8 mouse cellular contexts compared by ENCODE assay signal in genomic region chr8:105702001-105702401, GRCm38 (mm10). TPM values are rescaled to one million over a fixed set of nuclear protein-coding genes. Genes with fewer than 3 reads are reported as not detected.
DNase-seq lines count a peak whose midpoint lies in the region; ATAC-seq and TF ChIP-seq lines count a peak whose summit lies in the region.

No protein-coding gene starts in this region.

- peak overlapping the region; percentile 54 for H3K4me3 ChIP-seq in spleen, adult 2 months (ENCODE audit: extremely low read depth, insufficient read depth, insufficient read length)
- peak overlapping the region; percentile 82 for H3K4me3 ChIP-seq in hindbrain, embryonic 16.5 days (ENCODE audit: low read length)
- H3K4me3 ChIP-seq in neural tube, embryonic 12.5 days = peak overlapping the region; percentile 49

- peak overlapping the region; percentile 80 for H3K9ac ChIP-seq in hindbrain, embryonic 16.5 days (ENCODE audit: low read depth, low read length)
- peak overlapping the region; percentile 53 for H3K9ac ChIP-seq in neural tube, embryonic 12.5 days

- peaks cover 10% of the 10 kb centered on the region; the same call in 1 of the 2 replicates for H3K4me1 ChIP-seq in spleen, adult 2 months (ENCODE audit: control insufficient read depth, insufficient read depth, insufficient read length)
- peaks cover 28% of the 10 kb centered on the region for H3K4me1 ChIP-seq in hindbrain, embryonic 16.5 days (ENCODE audit: control insufficient read depth, insufficient read depth, low read depth, low read length)
- H3K4me1 ChIP-seq in neural tube, embryonic 12.5 days = peaks cover 33% of the 10 kb centered on the region

- no peaks in the 10 kb centered on the region for H3K9me3 ChIP-seq in hindbrain, embryonic 16.5 days (ENCODE audit: control insufficient read depth, low read length)
- H3K9me3 ChIP-seq in neural tube, embryonic 12.5 days = no peaks in the 10 kb centered on the region

- no peak for TF ChIP-seq CTCF in spleen, adult 2 months (IDR thresholded peaks at IDR 0.05; ENCODE audit: extremely low read depth, insufficient read depth, insufficient read length, insufficient replicate concordance)

- peak overlapping the region; percentile 69; the same call in 1 of the 2 replicates for H3K27ac ChIP-seq in spleen, adult 2 months (ENCODE audit: insufficient read depth, low read length)
- H3K27ac ChIP-seq in hindbrain, embryonic 16.5 days (ENCODE audit: low read depth, low read length) = peak overlapping the region; percentile 95
- H3K27ac ChIP-seq in neural tube, embryonic 12.5 days = peak overlapping the region; percentile 44; the same call in 1 of the 2 replicates

- no peak for TF ChIP-seq POLR2A in spleen, adult 2 months (IDR thresholded peaks at IDR 0.05; ENCODE audit: low read depth, low read length)

- peaks cover 20% of the 10 kb centered on the region for H3K36me3 ChIP-seq in spleen, adult 2 months (ENCODE audit: control insufficient read depth, insufficient read depth, low read length)
- H3K36me3 ChIP-seq in hindbrain, embryonic 16.5 days (ENCODE audit: control insufficient read depth, insufficient read depth, low read length) = peaks cover 27% of the 10 kb centered on the region
- peaks cover 36% of the 10 kb centered on the region for H3K36me3 ChIP-seq in neural tube, embryonic 12.5 days

- DNase-seq in cerebellum, adult 11-12 months = peak; percentile 70
- no peak for DNase-seq in cerebellum, adult 9-11 months
- DNase-seq in spleen, adult 2 months (ENCODE audit: low read depth in 1 of 2, low spot score in 2 of 2) = no peak
- DNase-seq in spleen, postnatal 36 days (ENCODE audit: low spot score in 2 of 2) = no peak
- DNase-seq in left cerebral cortex, postnatal 25 days (ENCODE audit: low spot score in 2 of 2) = no peak
- DNase-seq in yolk sac, embryonic 10.5 days (ENCODE audit: low spot score) = no peak

- no peaks in the 10 kb centered on the region for H3K27me3 ChIP-seq in spleen, adult 2 months (ENCODE audit: control insufficient read depth, insufficient read depth, low read length)
- no peaks in the 10 kb centered on the region for H3K27me3 ChIP-seq in hindbrain, embryonic 16.5 days (replicated peaks; ENCODE audit: control insufficient read depth, insufficient read depth, low read length)
- no peaks in the 10 kb centered on the region for H3K27me3 ChIP-seq in neural tube, embryonic 12.5 days (replicated peaks)

- peak; percentile 10 for ATAC-seq in hindbrain, embryonic 16.5 days
- ATAC-seq in neural tube, embryonic 12.5 days (ENCODE audit: low FRiP score, low read depth) = peak; percentile 21

- intact Hi-C loops in left cerebral cortex, postnatal 25 days (cut with DNase I) = loop anchor here (5.0 kb wide), 1 partner anchor 65 kb away; the partner anchor contains the start of genes Agrp and Ctcf

- WGBS in spleen, adult 2 months = 83% methylated on average over 18 of the region's 18 CpGs
- 32% methylated on average over 18 of the region's 18 CpGs for WGBS in hindbrain, embryonic 16.5 days
- 40% methylated on average over 18 of the region's 18 CpGs for WGBS in neural tube, embryonic 12.5 days

- H3K4me2 ChIP-seq in hindbrain, embryonic 16.5 days (ENCODE audit: low read length) = peak overlapping the region; percentile 98
- peak overlapping the region; percentile 96 for H3K4me2 ChIP-seq in neural tube, embryonic 12.5 days (replicated peaks)

RNA-seq across cellular contexts. Expression of gene Pard6a, which starts 1.1 kb away (rescaled TPM):
- polyA plus RNA-seq in spleen, adult 2 months (2012; rRNA removed) = 8.7 and 12.1 TPM in 2 replicates
- 62.5 and 63.8 TPM in 2 replicates for polyA plus RNA-seq in hindbrain, embryonic 16.5 days (2015; fragmentation: Nextera tagmentation; extraction: Ambion mirVana)
- 31.9 and 38.5 TPM in 2 replicates for polyA plus RNA-seq in neural tube, embryonic 12.5 days (2016; fragmentation: Nextera tagmentation; extraction: Ambion mirVana)
- 10 to 100 TPM; 41.2 to 46.6 TPM for total RNA-seq in left cerebral cortex, postnatal 25 days (2021)

RNA-seq across cellular contexts. Expression of gene Acd, which starts 1.1 kb away (rescaled TPM):
- polyA plus RNA-seq in spleen, adult 2 months (2012; rRNA removed) = 47.3 and 62.1 TPM in 2 replicates
- 91.7 and 96.4 TPM in 2 replicates for polyA plus RNA-seq in hindbrain, embryonic 16.5 days (2015; fragmentation: Nextera tagmentation; extraction: Ambion mirVana)
- polyA plus RNA-seq in neural tube, embryonic 12.5 days (2016; fragmentation: Nextera tagmentation; extraction: Ambion mirVana) = 84.1 and 90.7 TPM in 2 replicates
- total RNA-seq in left cerebral cortex, postnatal 25 days (2021) = 10 to 100 TPM; 44.5 to 51.9 TPM

RNA-seq across cellular contexts. Expression of gene 4933405L10Rik, which starts 5.5 kb away (rescaled TPM):
- polyA plus RNA-seq in spleen, adult 2 months (2012; rRNA removed) = not detected in 2 replicates
- polyA plus RNA-seq in hindbrain, embryonic 16.5 days (2015; fragmentation: Nextera tagmentation; extraction: Ambion mirVana) = 0.15 and 0.24 TPM in 2 replicates
- polyA plus RNA-seq in neural tube, embryonic 12.5 days (2016; fragmentation: Nextera tagmentation; extraction: Ambion mirVana) = not detected in 2 replicates
- total RNA-seq in left cerebral cortex, postnatal 25 days (2021) = under 1 TPM; 0.53 to 0.60 TPM

RNA-seq across cellular contexts. Expression of gene Enkd1, which starts 6.0 kb away (rescaled TPM):
- 4.3 and 6.2 TPM in 2 replicates for polyA plus RNA-seq in spleen, adult 2 months (2012; rRNA removed)
- polyA plus RNA-seq in hindbrain, embryonic 16.5 days (2015; fragmentation: Nextera tagmentation; extraction: Ambion mirVana) = 17.7 and 17.9 TPM in 2 replicates
- 19.4 and 20.3 TPM in 2 replicates for polyA plus RNA-seq in neural tube, embryonic 12.5 days (2016; fragmentation: Nextera tagmentation; extraction: Ambion mirVana)
- total RNA-seq in left cerebral cortex, postnatal 25 days (2021) = 1 to 10 TPM; 8.7 to 9.8 TPM

RNA-seq across cellular contexts. Expression of gene Carmil2, which starts 15.9 kb away (rescaled TPM):
- 62.1 and 72.2 TPM in 2 replicates for polyA plus RNA-seq in spleen, adult 2 months (2012; rRNA removed)
- polyA plus RNA-seq in hindbrain, embryonic 16.5 days (2015; fragmentation: Nextera tagmentation; extraction: Ambion mirVana) = 22.0 and 22.1 TPM in 2 replicates
- polyA plus RNA-seq in neural tube, embryonic 12.5 days (2016; fragmentation: Nextera tagmentation; extraction: Ambion mirVana) = 12.4 and 13.8 TPM in 2 replicates
- total RNA-seq in left cerebral cortex, postnatal 25 days (2021) = 10 to 100 TPM; 58.0 to 61.9 TPM

Comparison
In these comparisons a context has a peak if more than half of its experiments do, and no peak if none do; other contexts are left out.
1. H3K27ac ChIP-seq: peak in every context shown above with its lines; median percentile 95 in hindbrain, embryonic 16.5 days; 69 in spleen, adult 2 months; 44 in neural tube, embryonic 12.5 days.